Mouse (Mus musculus) spleen, postnatal 14 days (tissue): ENCODE results near the gene Ncoa3.
"Not testable (repeated sequence)": the region's sequence is repeated elsewhere in the genome, so short reads cannot be mapped to it uniquely, and the experiment has no call there.

ENCODE experiments used
- DNase-seq, 2 experiments: peaks; one replicate each; pipeline ENCODE4 v3.0.0; 2021 to 2022; ENCODE audit warnings: low spot score in 2 of 2

Gene Ncoa3

GRCm38 (mm10) chr2:165992270-165993172 is at the start of gene Ncoa3:
Gene Ncoa3, plus strand, starts transcription at chr2:165992636.
- DNase-seq = peak; percentile 80 to 88

GRCm38 (mm10) chr2:165943113-165943512 is 49.3 kb upstream of the Ncoa3 start:
- DNase-seq = no peak

- no peak for DNase-seq
Measured at GRCm38 (mm10) chr2:165944576-165945351, 47.7 kb upstream of the Ncoa3 start.

- DNase-seq = no peak
Measured at GRCm38 (mm10) chr2:165946046-165946564, 46.3 kb upstream of the Ncoa3 start.

- DNase-seq = no peak
Measured at GRCm38 (mm10) chr2:165948007-165948406, 44.4 kb upstream of the Ncoa3 start.

- DNase-seq = not testable (repeated sequence)
Measured at GRCm38 (mm10) chr2:165948785-165949184, 43.7 kb upstream of the Ncoa3 start.

- DNase-seq = no peak
Measured at GRCm38 (mm10) chr2:165949719-165950118, 42.7 kb upstream of the Ncoa3 start.

- DNase-seq = no peak
Measured at GRCm38 (mm10) chr2:165951432-165952068, 40.9 kb upstream of the Ncoa3 start.

GRCm38 (mm10) chr2:165954872-165955271 is 37.6 kb upstream of the Ncoa3 start:
- DNase-seq = peak; percentile 49

- DNase-seq = no peak
Measured at GRCm38 (mm10) chr2:165955386-165955785, 37.0 kb upstream of the Ncoa3 start.

- DNase-seq = no peak
Measured at GRCm38 (mm10) chr2:165956096-165956740, 36.2 kb upstream of the Ncoa3 start.

- DNase-seq = no peak
Measured at GRCm38 (mm10) chr2:165957257-165957828, 35.1 kb upstream of the Ncoa3 start.

GRCm38 (mm10) chr2:165958556-165958955 is 33.9 kb upstream of the Ncoa3 start:
- DNase-seq = no peak

GRCm38 (mm10) chr2:165960695-165961094 is 31.7 kb upstream of the Ncoa3 start:
- no peak for DNase-seq

GRCm38 (mm10) chr2:165962824-165963223 is 29.6 kb upstream of the Ncoa3 start:
- DNase-seq = no peak

GRCm38 (mm10) chr2:165964121-165964520 is 28.3 kb upstream of the Ncoa3 start:
- DNase-seq = no peak

GRCm38 (mm10) chr2:165967076-165967475 is 25.4 kb upstream of the Ncoa3 start:
- no peak for DNase-seq

- peak; percentile 22 to 60 for DNase-seq
Measured at GRCm38 (mm10) chr2:165967823-165968555, 24.4 kb upstream of the Ncoa3 start.

- no peak for DNase-seq
Measured at GRCm38 (mm10) chr2:165968876-165969275, 23.6 kb upstream of the Ncoa3 start.

GRCm38 (mm10) chr2:165969391-165969790 is 23.0 kb upstream of the Ncoa3 start:
- DNase-seq = no peak
